Mouse (Mus musculus): ENCODE data around the gene Hs6st3. TPM values are rescaled to one million over a fixed set of nuclear protein-coding genes. Genes with fewer than 3 reads are reported as not detected.

Gene Hs6st3
- polyA plus RNA-seq (2021; fragmentation: Nextera tagmentation), result 3.3 and 3.5 TPM in 2 replicates
- long read RNA-seq, experiment 1, partial matches to known transcripts, result 0 of 1 reads
- long read RNA-seq, experiment 1, other reads (novel, unspliced or antisense), result 1 of 1 reads
- long read RNA-seq, experiment 2, partial matches to known transcripts, result 0 of 29 reads
- long read RNA-seq, experiment 2, other reads (novel, unspliced or antisense), result 29 of 29 reads

DNA sequence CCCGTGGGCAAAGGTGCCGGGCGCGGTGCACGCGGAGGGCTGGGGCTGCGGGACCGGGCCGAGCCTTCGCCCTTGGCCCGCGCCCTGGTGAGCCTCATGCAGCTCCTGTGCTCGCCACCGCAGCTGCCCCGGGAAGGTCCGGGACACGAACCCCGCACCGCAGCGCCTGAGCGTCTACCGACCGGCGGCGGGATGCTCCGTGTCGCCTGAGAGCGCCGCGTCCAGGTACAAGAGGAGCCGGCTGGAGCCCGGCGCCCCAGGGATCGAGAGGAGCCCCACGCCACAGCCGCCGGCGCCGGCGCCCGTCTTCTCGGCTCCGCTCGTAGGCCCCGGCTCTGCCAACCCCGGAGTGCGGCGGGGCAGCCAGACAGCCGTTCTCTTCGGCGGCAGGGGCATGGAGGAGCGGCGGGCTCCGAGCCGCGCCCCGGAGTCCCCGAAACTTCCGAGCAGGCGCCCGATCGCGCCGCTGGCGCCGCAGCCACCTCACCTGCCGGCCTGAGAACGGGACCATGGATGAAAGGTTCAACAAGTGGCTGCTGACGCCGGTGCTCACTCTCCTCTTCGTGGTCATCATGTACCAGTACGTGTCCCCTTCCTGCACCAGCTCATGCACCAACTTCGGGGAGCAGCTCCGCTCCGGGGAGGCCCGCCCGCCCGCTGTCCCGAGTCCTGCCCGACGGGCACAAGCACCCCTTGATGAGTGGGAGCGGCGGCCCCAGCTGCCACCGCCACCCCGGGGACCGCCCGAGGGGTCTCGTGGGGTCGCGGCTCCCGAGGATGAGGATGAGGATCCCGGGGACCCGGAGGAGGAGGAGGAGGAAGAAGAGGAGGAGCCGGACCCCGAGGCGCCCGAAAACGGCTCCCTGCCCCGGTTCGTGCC is at the start of gene Hs6st3:
Hs6st3 (plus strand) TSS at position 436 of the 880 bp plus-strand sequence.

DNA sequence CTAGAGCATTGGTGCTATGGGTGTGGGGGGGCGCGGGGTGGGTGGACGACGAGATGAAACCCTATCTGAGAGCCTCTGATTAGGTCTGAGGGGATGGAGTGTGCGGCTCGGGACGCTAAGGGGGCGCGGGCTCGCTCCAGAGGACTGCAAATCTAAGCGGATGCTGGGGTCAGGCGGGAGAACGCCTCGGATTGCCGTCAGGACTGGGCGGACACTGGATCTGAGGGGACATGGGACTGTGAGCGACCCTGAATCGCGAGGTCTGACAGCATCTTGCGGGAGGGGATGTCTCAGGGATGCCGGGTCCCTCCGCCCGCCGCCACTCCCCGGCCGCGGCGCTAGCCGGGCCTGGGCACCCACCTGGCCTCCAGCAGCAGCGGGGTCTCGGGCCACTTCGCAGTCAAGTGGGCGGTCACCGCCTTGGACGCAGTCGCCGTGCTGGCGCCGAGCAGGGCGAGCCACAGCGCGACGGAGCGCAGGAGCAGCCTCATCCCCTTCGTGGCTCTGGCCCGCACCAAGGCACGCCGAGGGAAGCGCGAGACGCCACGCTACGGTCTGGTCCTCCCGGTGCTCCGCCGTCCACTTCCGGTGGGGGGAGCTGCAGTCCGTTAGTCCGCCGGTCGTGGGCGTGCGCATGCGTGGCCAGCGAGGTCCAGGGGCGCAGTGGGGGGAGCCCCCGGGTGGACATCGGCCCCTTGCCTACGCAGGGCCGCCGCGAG is 39.1 kb upstream of the Hs6st3 start, which contains the start of gene Uggt2:
Uggt2 (minus strand) TSS at position 580 of the 719 bp plus-strand sequence.

Other genes starting within 250 kb of the Hs6st3 start
- 11.2 and 12.5 TPM in 2 replicates for gene Dzip1, start 212.9 kb upstream of the Hs6st3 start, polyA plus RNA-seq (2021; fragmentation: Nextera tagmentation)
- 23.2 and 27.3 TPM in 2 replicates for gene Dnajc3, start 200.4 kb upstream of the Hs6st3 start, polyA plus RNA-seq (2021; fragmentation: Nextera tagmentation)
- gene Uggt2, start 38.9 kb upstream of the Hs6st3 start, polyA plus RNA-seq (2021; fragmentation: Nextera tagmentation), result 7.6 and 8.6 TPM in 2 replicates